Mouse (Mus musculus): ENCODE results near the gene Fkbp5.
"Not testable (repeated sequence)": the region's sequence is repeated elsewhere in the genome, so short reads cannot be mapped to it uniquely, and the experiment has no call there.

Fkbp5 gene

GRCm38 (mm10) chr17:28368449-28368848 is 148.9 kb downstream of the Fkbp5 start:
- peak; percentile 84 to 89 for DNase-seq

GRCm38 (mm10) chr17:28365122-28365521 is 152.2 kb downstream of the Fkbp5 start, which contains the start of gene Tulp1:
Gene Tulp1, minus strand, starts transcription at chr17:28365222.
- no peak for DNase-seq

GRCm38 (mm10) chr17:28363507-28363906 is 153.8 kb downstream of the Fkbp5 start:
- DNase-seq, result no peak

GRCm38 (mm10) chr17:28362653-28363292 is 154.6 kb downstream of the Fkbp5 start:
- DNase-seq, result no peak

GRCm38 (mm10) chr17:28361921-28362652 is 155.2 kb downstream of the Fkbp5 start:
- DNase-seq, result no peak

GRCm38 (mm10) chr17:28360531-28361277 is 156.6 kb downstream of the Fkbp5 start:
- DNase-seq, result peak; percentile 35 to 63

GRCm38 (mm10) chr17:28358576-28359261 is 158.6 kb downstream of the Fkbp5 start:
- not testable (repeated sequence) for DNase-seq

- DNase-seq, result peak; percentile 89 to 91
Measured at GRCm38 (mm10) chr17:28355871-28356270, 161.5 kb downstream of the Fkbp5 start.

- DNase-seq, result no peak
Measured at GRCm38 (mm10) chr17:28352018-28352417, 165.3 kb downstream of the Fkbp5 start.

- no peak for DNase-seq
Measured at GRCm38 (mm10) chr17:28351353-28351890, 165.9 kb downstream of the Fkbp5 start.

GRCm38 (mm10) chr17:28350466-28351352 is 166.6 kb downstream of the Fkbp5 start, which contains the start of gene Tead3:
Gene Tead3, minus strand, starts transcription at chr17:28350817.
- peak; percentile 79 to 84 for DNase-seq

- peak in 1 of 2 experiments; percentile 42 for DNase-seq
Measured at GRCm38 (mm10) chr17:28349901-28350465, 167.3 kb downstream of the Fkbp5 start.

GRCm38 (mm10) chr17:28349264-28349880 is 168.0 kb downstream of the Fkbp5 start:
- no peak for DNase-seq
